In genomic region chrX:48513166-48513807, GRCm38 (mm10) we compare ENCODE assay signal across 8 mouse cellular contexts. TPM values are rescaled to one million over a fixed set of nuclear protein-coding genes. Genes with fewer than 3 reads are reported as not detected.
DNase-seq lines count a peak whose midpoint lies in the region; ATAC-seq and TF ChIP-seq lines count a peak whose summit lies in the region.

TSS of gene Aifm1 (minus strand) at chrX:48513563.

- peak within 1 kb of the TSS; percentile 69 for H3K9ac ChIP-seq in heart, embryonic 12.5 days
- peak within 1 kb of the TSS; percentile 61 for H3K9ac ChIP-seq in kidney, postnatal 0 days (ENCODE audit: low read depth, low read length)
- peak within 1 kb of the TSS; percentile 66 for H3K9ac ChIP-seq in liver, embryonic 11.5 days (ENCODE audit: low read depth, low read length)
- H3K9ac ChIP-seq in stomach, embryonic 14.5 days (replicated peaks; ENCODE audit: low read depth, low read length), result peak within 1 kb of the TSS; percentile 47

- WGBS in heart, embryonic 12.5 days, result 17% methylated on average over 45 of the region's 45 CpGs
- 22% methylated on average over 45 of the region's 45 CpGs for WGBS in kidney, postnatal 0 days
- 13% methylated on average over 43 of the region's 45 CpGs for WGBS in liver, embryonic 11.5 days
- 17% methylated on average over 45 of the region's 45 CpGs for WGBS in stomach, embryonic 14.5 days

- peak within 1 kb of the TSS; percentile 69 for H3K4me2 ChIP-seq in heart, embryonic 12.5 days
- H3K4me2 ChIP-seq in kidney, postnatal 0 days (ENCODE audit: low read length), result peak within 1 kb of the TSS; percentile 62
- peak within 1 kb of the TSS; percentile 69 for H3K4me2 ChIP-seq in liver, embryonic 11.5 days
- peak within 1 kb of the TSS; percentile 45 for H3K4me2 ChIP-seq in stomach, embryonic 14.5 days (replicated peaks; ENCODE audit: low read depth, low read length)

- peaks cover 5% of the 10 kb centered on the region; the same call in 1 of the 2 replicates for H3K4me1 ChIP-seq in heart, embryonic 12.5 days (replicated peaks)
- no peaks in the 10 kb centered on the region for H3K4me1 ChIP-seq in kidney, postnatal 0 days (replicated peaks; ENCODE audit: insufficient read depth, low read length)
- no peaks in the 10 kb centered on the region for H3K4me1 ChIP-seq in liver, embryonic 11.5 days (replicated peaks; ENCODE audit: control insufficient read depth, insufficient read depth, low read length)
- no peaks in the 10 kb centered on the region for H3K4me1 ChIP-seq in stomach, embryonic 14.5 days (ENCODE audit: control insufficient read depth, insufficient read depth, low read length)

- H3K27me3 ChIP-seq in heart, embryonic 12.5 days (replicated peaks), result no peaks in the 10 kb centered on the region
- H3K27me3 ChIP-seq in kidney, postnatal 0 days (ENCODE audit: insufficient read depth, low read length), result no peaks in the 10 kb centered on the region
- H3K27me3 ChIP-seq in liver, embryonic 11.5 days (replicated peaks; ENCODE audit: control insufficient read depth, insufficient read depth, low read length), result peaks cover 2% of the 10 kb centered on the region; the same call in 1 of the 2 replicates
- no peaks in the 10 kb centered on the region for H3K27me3 ChIP-seq in stomach, embryonic 14.5 days (ENCODE audit: control insufficient read depth, insufficient read depth, low read length)

- TF ChIP-seq CTCF in kidney, postnatal 0 days (IDR thresholded peaks at IDR 0.05; ENCODE audit: low read depth), result no peak

- H3K9me3 ChIP-seq in heart, embryonic 12.5 days (replicated peaks), result no peaks in the 10 kb centered on the region
- no peaks in the 10 kb centered on the region for H3K9me3 ChIP-seq in kidney, postnatal 0 days (replicated peaks; ENCODE audit: low read length)
- no peaks in the 10 kb centered on the region for H3K9me3 ChIP-seq in liver, embryonic 11.5 days (ENCODE audit: control insufficient read depth, low read length)
- H3K9me3 ChIP-seq in stomach, embryonic 14.5 days (ENCODE audit: control insufficient read depth, low read depth, low read length), result no peaks in the 10 kb centered on the region

- H3K36me3 ChIP-seq in heart, embryonic 12.5 days, result no peaks in the 10 kb centered on the region
- no peaks in the 10 kb centered on the region for H3K36me3 ChIP-seq in kidney, postnatal 0 days (ENCODE audit: insufficient read depth, low read length)
- no peaks in the 10 kb centered on the region for H3K36me3 ChIP-seq in liver, embryonic 11.5 days (ENCODE audit: control insufficient read depth, insufficient read depth, low read length)
- no peaks in the 10 kb centered on the region for H3K36me3 ChIP-seq in stomach, embryonic 14.5 days (ENCODE audit: control insufficient read depth, insufficient read depth, low read length)

- ATAC-seq in erythroid progenitor cell, adult 5-6 weeks (replicated peaks; ENCODE audit: low FRiP score, poor library complexity, severe bottlenecking), result peak; percentile 99
- peak; percentile 99 for ATAC-seq in heart, embryonic 12.5 days (ENCODE audit: insufficient number of reproducible peaks, low FRiP score)
- ATAC-seq in kidney, postnatal 0 days (replicated peaks; ENCODE audit: low FRiP score, low read depth), result peak; percentile 99
- peak; percentile 96 for ATAC-seq in liver, embryonic 11.5 days (replicated peaks; ENCODE audit: low FRiP score)
- peak; percentile 100 for ATAC-seq in stomach, embryonic 14.5 days (ENCODE audit: insufficient number of reproducible peaks, insufficient read depth, low FRiP score, low read depth)

- DNase-seq in CD4-positive helper T cell, adult 2 months (ENCODE audit: low read depth, low spot score), result peak; percentile 93
- peak; percentile 82 for DNase-seq in brain, embryonic 18.5 days (ENCODE audit: low read depth, low spot score)
- DNase-seq in kidney, postnatal 0 days (ENCODE audit: low spot score), result peak; percentile 94
- DNase-seq in liver, embryonic 11.5 days (ENCODE audit: low spot score), result peak; percentile 85
- peak; percentile 91 for DNase-seq in naive thymus-derived CD4-positive, alpha-beta T cell, adult 2 months (ENCODE audit: low read depth)

- 0 out of 2 replicates have a peak within 1 kb of the TSS, but pooled peaks have one; percentile 6 for H3K27ac ChIP-seq in heart, embryonic 12.5 days (ENCODE audit: poor library complexity, severe bottlenecking)
- H3K27ac ChIP-seq in kidney, postnatal 0 days, result peak within 1 kb of the TSS; percentile 50; the same call in 1 of the 2 replicates
- peak within 1 kb of the TSS; percentile 13; the same call in 1 of the 2 replicates for H3K27ac ChIP-seq in liver, embryonic 11.5 days (ENCODE audit: low read depth, low read length)
- no peak within 1 kb of the TSS for H3K27ac ChIP-seq in stomach, embryonic 14.5 days (ENCODE audit: low read length)

- H3K4me3 ChIP-seq in heart, embryonic 12.5 days, result peak within 1 kb of the TSS; percentile 64
- H3K4me3 ChIP-seq in kidney, postnatal 0 days (replicated peaks; ENCODE audit: low read depth, low read length), result peak within 1 kb of the TSS; percentile 50
- H3K4me3 ChIP-seq in liver, embryonic 11.5 days (ENCODE audit: low read depth, low read length), result peak within 1 kb of the TSS; percentile 61
- peak within 1 kb of the TSS; percentile 45 for H3K4me3 ChIP-seq in stomach, embryonic 14.5 days (ENCODE audit: low read depth, low read length)

RNA-seq across cellular contexts. Expression of gene Aifm1, which starts in this region (rescaled TPM):
- total RNA-seq in erythroid progenitor cell, adult 5-6 weeks (2015; ENCODE audit: low replicate concordance), result 23.4 and 33.5 TPM in 2 replicates
- 15.8 and 31.9 TPM in 2 replicates for total RNA-seq in erythroid progenitor cell, adult 5-6 weeks (2017; ENCODE audit: low replicate concordance)
- 111 TPM in 2 replicates for polyA plus RNA-seq in heart, embryonic 12.5 days (2016; fragmentation: Nextera tagmentation; extraction: Ambion mirVana)
- 100 and 107 TPM in 2 replicates for polyA plus RNA-seq in kidney, postnatal 0 days (2015; fragmentation: Nextera tagmentation; extraction: Ambion mirVana)
- polyA plus RNA-seq in liver, embryonic 11.5 days (2014; fragmentation: Nextera tagmentation; extraction: Ambion mirVana), result 98.6 and 102 TPM in 2 replicates
- 61.9 and 63.8 TPM in 2 replicates for polyA plus RNA-seq in stomach, embryonic 14.5 days (2014; fragmentation: Nextera tagmentation; extraction: Ambion mirVana)
